Mouse (Mus musculus) embryonic facial prominence, embryonic 10.5 days (tissue): ENCODE measurements around the gene Ube2z. TPM values are rescaled to one million over a fixed set of nuclear protein-coding genes. Genes with fewer than 3 reads are reported as not detected.
"Not testable (repeated sequence)": the region's sequence is repeated elsewhere in the genome, so short reads cannot be mapped to it uniquely, and the experiment has no call there.

Source experiments
- DNase-seq: peaks from one replicate; pipeline ENCODE4 v3.0.0-alpha.2; 2017; ENCODE audit warnings: low spot score
- H3K27ac ChIP-seq: fragments of 300-500 bp; sonication (generic); replicated peaks from 2 replicates; pipeline ENCODE4 v1.5.1; 2016; ENCODE audit warnings: mild to moderate bottlenecking
- H3K27me3 ChIP-seq: fragments of 300-500 bp; sonication (generic); replicated peaks from 2 replicates; pipeline ENCODE4 v1.6.1; 2016; ENCODE audit warnings: low read depth, mild to moderate bottlenecking; ENCODE audit not compliant: poor library complexity, severe bottlenecking
- H3K36me3 ChIP-seq: fragments of 300-500 bp; sonication (generic); replicated peaks from 2 replicates; pipeline ENCODE4 v1.6.1; 2016; ENCODE audit warnings: mild to moderate bottlenecking, moderate library complexity
- H3K4me1 ChIP-seq: fragments of 300-500 bp; sonication (generic); 2 replicates; pipeline ENCODE4 v1.6.1; 2016
- H3K4me3 ChIP-seq: fragments of 300-500 bp; sonication (generic); 2 replicates; pipeline ENCODE4 v1.5.1; 2016; ENCODE audit warnings: mild to moderate bottlenecking, moderate library complexity
- H3K9me3 ChIP-seq: fragments of 300-500 bp; sonication (generic); 2 replicates; pipeline ENCODE4 v1.6.1; 2016; ENCODE audit warnings: mild to moderate bottlenecking
- WGBS: fragments of 180-500 bp; shearing (Covaris S2); methylation state at CpG from one replicate; pipeline ENCODE4 v1.1.7; 2016; 5-methylcytosine and 5-hydroxymethylcytosine counted together
- polyA plus RNA-seq: library from polyadenylated mRNA; unstranded; fragments of >200 nt; fragmentation: Nextera tagmentation; extraction: Ambion mirVana; gene quantifications from 2 replicates; pipeline ENCODE4 v1.2.1, GENCODE M21; 2016

Ube2z gene
- 34.3 and 35.2 TPM in 2 replicates for polyA plus RNA-seq

GRCm38 (mm10) chr11:96065215-96065911 lies at the start of gene Ube2z:
Ube2z (minus strand) TSS chr11:96065388.
- no peaks in the 10 kb centered on the region for H3K9me3 ChIP-seq
- peaks cover 44% of the 10 kb centered on the region for H3K36me3 ChIP-seq
- H3K27me3 ChIP-seq = no peaks in the 10 kb centered on the region
- H3K4me3 ChIP-seq = peak within 1 kb of the TSS; percentile 98
- WGBS = 5% methylated on average over 50 of the region's 50 CpGs
- peak; percentile 98 for DNase-seq
- peak within 1 kb of the TSS; percentile 96 for H3K27ac ChIP-seq
- peaks cover 28% of the 10 kb centered on the region for H3K4me1 ChIP-seq

- no peak overlapping the region for H3K4me3 ChIP-seq
These were observed 48.9 kb upstream of the Ube2z start for GRCm38 (mm10) chr11:96114077-96114476.

GRCm38 (mm10) chr11:96111751-96112150 lies 46.6 kb upstream of the Ube2z start, which contains the start of gene Calcoco2:
Calcoco2 (minus strand) TSS chr11:96111964.
- no peaks in the 10 kb centered on the region for H3K27me3 ChIP-seq
- no peak within 1 kb of the TSS for H3K27ac ChIP-seq
- DNase-seq = no peak
- 41% methylated on average over 14 of the region's 14 CpGs for WGBS
- H3K9me3 ChIP-seq = no peaks in the 10 kb centered on the region
- no peaks in the 10 kb centered on the region for H3K36me3 ChIP-seq
- no peaks in the 10 kb centered on the region for H3K4me1 ChIP-seq
- no peak within 1 kb of the TSS for H3K4me3 ChIP-seq

More at GRCm38 (mm10) chr11:96114077-96114476, 48.9 kb upstream of the Ube2z start:
- no peaks in the 10 kb centered on the region for H3K36me3 ChIP-seq
- H3K4me1 ChIP-seq = no peaks in the 10 kb centered on the region
- WGBS = 63% methylated on average over 2 of the region's 2 CpGs
- no peaks in the 10 kb centered on the region for H3K27me3 ChIP-seq
- no peaks in the 10 kb centered on the region for H3K9me3 ChIP-seq
- DNase-seq = no peak
- no peak overlapping the region for H3K27ac ChIP-seq

GRCm38 (mm10) chr11:96110950-96111349 lies 45.8 kb upstream of the Ube2z start:
- H3K4me3 ChIP-seq, DNase-seq, H3K27me3 ChIP-seq, H3K36me3 ChIP-seq, H3K4me1 ChIP-seq, H3K27ac ChIP-seq, H3K9me3 ChIP-seq: not testable (repeated sequence)
- 54% methylated on average over 2 of the region's 2 CpGs for WGBS

GRCm38 (mm10) chr11:96108376-96108775 lies 43.2 kb upstream of the Ube2z start:
- no peak overlapping the region for H3K4me3 ChIP-seq
- no peaks in the 10 kb centered on the region for H3K4me1 ChIP-seq
- no peaks in the 10 kb centered on the region for H3K27me3 ChIP-seq
- H3K36me3 ChIP-seq = no peaks in the 10 kb centered on the region
- no peaks in the 10 kb centered on the region for H3K9me3 ChIP-seq
- 84% methylated on average over 1 of the region's 1 CpGs for WGBS
- H3K27ac ChIP-seq = no peak overlapping the region
- no peak for DNase-seq

GRCm38 (mm10) chr11:96093361-96093760 lies 28.2 kb upstream of the Ube2z start:
- 12% methylated on average over 3 of the region's 3 CpGs for WGBS
- no peaks in the 10 kb centered on the region for H3K4me1 ChIP-seq
- H3K27me3 ChIP-seq = peaks cover 13% of the 10 kb centered on the region
- H3K27ac ChIP-seq = no peak overlapping the region
- no peaks in the 10 kb centered on the region for H3K9me3 ChIP-seq
- DNase-seq = peak; percentile 57
- H3K36me3 ChIP-seq = no peaks in the 10 kb centered on the region
- no peak overlapping the region for H3K4me3 ChIP-seq

- Histone ChIP-seq H3K27ac (no peak overlapping the region), H3K4me3 (no peak overlapping the region), H3K36me3 (no peaks in the 10 kb centered on the region), H3K27me3 (peaks cover 8% of the 10 kb centered on the region), H3K9me3 (0 out of 2 replicates have a peak, but pooled peaks cover under 1% of the 10 kb centered on the region), H3K4me1 (no peaks in the 10 kb centered on the region)
- WGBS = 46% methylated on average over 7 of the region's 7 CpGs
- DNase-seq = no peak
These were observed 27.6 kb upstream of the Ube2z start for GRCm38 (mm10) chr11:96092674-96093291.

GRCm38 (mm10) chr11:96091073-96091472 lies 25.9 kb upstream of the Ube2z start:
- Histone ChIP-seq H3K27ac (no peak overlapping the region), H3K4me1 (no peaks in the 10 kb centered on the region), H3K36me3 (no peaks in the 10 kb centered on the region), H3K27me3 (no peaks in the 10 kb centered on the region), H3K4me3 (no peak overlapping the region), H3K9me3 (0 out of 2 replicates have a peak, but pooled peaks cover 3% of the 10 kb centered on the region)
- DNase-seq = peak; percentile 26
- 55% methylated on average over 2 of the region's 2 CpGs for WGBS

- Histone ChIP-seq H3K4me3 (no peak overlapping the region), H3K9me3 (0 out of 2 replicates have a peak, but pooled peaks cover 3% of the 10 kb centered on the region), H3K27me3 (no peaks in the 10 kb centered on the region), H3K4me1 (no peaks in the 10 kb centered on the region), H3K27ac (no peak overlapping the region), H3K36me3 (no peaks in the 10 kb centered on the region)
- 89% methylated on average over 6 of the region's 6 CpGs for whole genome bisulfite sequencing
- DNase-seq = no peak
These were observed 22.8 kb upstream of the Ube2z start for GRCm38 (mm10) chr11:96087981-96088380.

GRCm38 (mm10) chr11:96082682-96083081 lies 17.5 kb upstream of the Ube2z start:
- Histone ChIP-seq H3K27ac (no peak overlapping the region), H3K27me3 (no peaks in the 10 kb centered on the region)

GRCm38 (mm10) chr11:96080736-96081135 lies 15.5 kb upstream of the Ube2z start:
- Histone ChIP-seq H3K36me3 (no peaks in the 10 kb centered on the region), H3K27ac (no peak overlapping the region), H3K4me1 (peaks cover 2% of the 10 kb centered on the region; the same call in 1 of the 2 replicates), H3K27me3 (no peaks in the 10 kb centered on the region), H3K4me3 (no peak overlapping the region), H3K9me3 (no peaks in the 10 kb centered on the region)
- 82% methylated on average over 5 of the region's 5 CpGs for WGBS
- DNase-seq = no peak

More at GRCm38 (mm10) chr11:96082682-96083081, 17.5 kb upstream of the Ube2z start:
- no peaks in the 10 kb centered on the region for H3K4me1 ChIP-seq
- 0 out of 2 replicates have a peak, but pooled peaks cover under 1% of the 10 kb centered on the region for H3K9me3 ChIP-seq
- WGBS = 78% methylated on average over 3 of the region's 3 CpGs
- no peak for DNase-seq
- H3K4me3 ChIP-seq = no peak overlapping the region
- H3K36me3 ChIP-seq = no peaks in the 10 kb centered on the region

- Histone ChIP-seq H3K36me3 (peaks cover 17% of the 10 kb centered on the region), H3K4me3 (peak overlapping the region; percentile 84), H3K27ac (peak overlapping the region; percentile 79), H3K27me3 (no peaks in the 10 kb centered on the region), H3K4me1 (peaks cover 21% of the 10 kb centered on the region), H3K9me3 (no peaks in the 10 kb centered on the region)
- no peak for DNase-seq
- 68% methylated on average over 13 of the region's 13 CpGs for WGBS
These were observed 11.3 kb upstream of the Ube2z start for GRCm38 (mm10) chr11:96076221-96077105.
